Mouse (Mus musculus) midbrain, embryonic 16.5 days (tissue): Measurements from ENCODE around the gene Ccl26. TPM values are rescaled to one million over a fixed set of nuclear protein-coding genes. Genes with fewer than 3 reads are reported as not detected.

Experiments
- ATAC-seq: fragments of 200-750 bp; cut with Nextera tagmentation; 2 replicates; pipeline ENCODE4 v1.8.0; 2017; ENCODE audit warnings: moderate TSS enrichment
- H3K27ac ChIP-seq: fragments of 300-500 bp; sonication (generic); 2 replicates; pipeline ENCODE4 v1.5.1; 2014; ENCODE audit warnings: mild to moderate bottlenecking, low read length, mixed read lengths
- H3K27me3 ChIP-seq: fragments of 300-500 bp; sonication (generic); 2 replicates; pipeline ENCODE4 v1.6.1; 2014; ENCODE audit warnings: low read depth, low read length, mixed read lengths; ENCODE audit not compliant: control insufficient read depth, insufficient read depth
- H3K36me3 ChIP-seq: fragments of 300-500 bp; sonication (generic); 2 replicates; pipeline ENCODE4 v1.6.1; 2014; ENCODE audit warnings: mild to moderate bottlenecking, low read length, moderate library complexity, mixed read lengths; ENCODE audit not compliant: control insufficient read depth, insufficient read depth
- H3K4me1 ChIP-seq: fragments of 300-500 bp; sonication (generic); 2 replicates; pipeline ENCODE4 v1.6.1; 2014; ENCODE audit warnings: mild to moderate bottlenecking, low read length, mixed read lengths; ENCODE audit not compliant: control insufficient read depth, insufficient read depth
- H3K4me2 ChIP-seq: fragments of 300-500 bp; sonication (generic); 2 replicates; pipeline ENCODE4 v1.6.1; 2014; ENCODE audit warnings: mild to moderate bottlenecking, low read length, mixed read lengths
- H3K4me3 ChIP-seq: fragments of 300-500 bp; sonication (generic); 2 replicates; pipeline ENCODE4 v1.5.1; 2014; ENCODE audit warnings: low read depth, mild to moderate bottlenecking, low read length, moderate library complexity, mixed read lengths
- H3K9ac ChIP-seq: fragments of 300-500 bp; sonication (generic); 2 replicates; pipeline ENCODE4 v1.6.1; 2014; ENCODE audit warnings: low read depth, low read length, mixed read lengths
- H3K9me3 ChIP-seq: fragments of 300-500 bp; sonication (generic); replicated peaks from 2 replicates; pipeline ENCODE4 v1.6.1; 2014; ENCODE audit warnings: mild to moderate bottlenecking, low read length, mixed read lengths; ENCODE audit not compliant: control insufficient read depth, poor library complexity, severe bottlenecking
- WGBS: fragments of 180-500 bp; shearing (Covaris S2); extraction: QIAGEN DNeasy Blood & Tissue Kit; methylation state at CpG from one replicate; pipeline ENCODE4 v1.1.7; 2014; 5-methylcytosine and 5-hydroxymethylcytosine counted together
- polyA plus RNA-seq: library from polyadenylated mRNA; unstranded; fragments of >200 nt; fragmentation: Nextera tagmentation; extraction: Ambion mirVana; gene quantifications from 2 replicates; pipeline ENCODE4 v1.2.1, GENCODE M21; 2015

The Ccl26 gene
- polyA plus RNA-seq, 1 experiment from 2014 or later, result not detected

- H3K9ac ChIP-seq, result no peak overlapping the region
- no peak overlapping the region for H3K27ac ChIP-seq
- H3K9me3 ChIP-seq, result no peaks in the 10 kb centered on the region
- WGBS, result 27% methylated on average over 3 of the region's 3 CpGs
- no peaks in the 10 kb centered on the region for H3K27me3 ChIP-seq
- ATAC-seq, result no peak
- H3K4me1 ChIP-seq, result no peaks in the 10 kb centered on the region
- H3K36me3 ChIP-seq, result no peaks in the 10 kb centered on the region
- H3K4me3 ChIP-seq, result no peak overlapping the region
- no peak overlapping the region for H3K4me2 ChIP-seq
Measured at GRCm38 (mm10) chr5:135550910-135551309, 12.5 kb downstream of the Ccl26 start.

- Histone ChIP-seq H3K27me3 (no peaks in the 10 kb centered on the region), H3K4me1 (peaks cover 7% of the 10 kb centered on the region), H3K4me2 (no peak overlapping the region), H3K36me3 (no peaks in the 10 kb centered on the region), H3K27ac (no peak overlapping the region), H3K9ac (no peak overlapping the region), H3K4me3 (no peak overlapping the region), H3K9me3 (no peaks in the 10 kb centered on the region)
- ATAC-seq, result no peak
- WGBS, result 93% methylated on average over 2 of the region's 2 CpGs
Measured at GRCm38 (mm10) chr5:135547990-135548389, 15.4 kb downstream of the Ccl26 start.

- Histone ChIP-seq H3K27me3 (no peaks in the 10 kb centered on the region), H3K9me3 (no peaks in the 10 kb centered on the region), H3K4me3 (peak within 1 kb of the TSS; percentile 78), H3K27ac (peak within 1 kb of the TSS; percentile 47; the same call in 1 of the 2 replicates), H3K9ac (peak within 1 kb of the TSS; percentile 80), H3K4me2 (peak within 1 kb of the TSS; percentile 98), H3K4me1 (peaks cover 7% of the 10 kb centered on the region), H3K36me3 (no peaks in the 10 kb centered on the region)
- under 1% methylated on average over 46 of the region's 46 CpGs for WGBS
- peak; percentile 100 for ATAC-seq
Measured at GRCm38 (mm10) chr5:135544865-135545797, 18.2 kb downstream of the Ccl26 start, which contains the start of gene Hip1. Gene Hip1 (minus strand): TSS chr5:135545120.

GRCm38 (mm10) chr5:135544032-135544558 is 19.3 kb downstream of the Ccl26 start:
- no peak for ATAC-seq
- peaks cover 7% of the 10 kb centered on the region for H3K4me1 ChIP-seq

GRCm38 (mm10) chr5:135537794-135538214 is 25.6 kb downstream of the Ccl26 start:
- H3K4me3 ChIP-seq, result no peak overlapping the region
- no peaks in the 10 kb centered on the region for H3K9me3 ChIP-seq
- no peaks in the 10 kb centered on the region for H3K36me3 ChIP-seq
- H3K27me3 ChIP-seq, result no peaks in the 10 kb centered on the region
- WGBS, result 88% methylated on average over 10 of the region's 10 CpGs
- H3K4me2 ChIP-seq, result no peak overlapping the region
- no peak for ATAC-seq
- H3K4me1 ChIP-seq, result no peaks in the 10 kb centered on the region
- no peak overlapping the region for H3K9ac ChIP-seq
- H3K27ac ChIP-seq, result no peak overlapping the region

More at GRCm38 (mm10) chr5:135544032-135544558, 19.3 kb downstream of the Ccl26 start:
- Histone ChIP-seq H3K9ac (peak overlapping the region; percentile 80), H3K36me3 (no peaks in the 10 kb centered on the region), H3K4me2 (peak overlapping the region; percentile 98), H3K27ac (no peak overlapping the region), H3K4me3 (peak overlapping the region; percentile 78), H3K9me3 (no peaks in the 10 kb centered on the region), H3K27me3 (no peaks in the 10 kb centered on the region)
- 3% methylated on average over 15 of the region's 15 CpGs for WGBS

GRCm38 (mm10) chr5:135537326-135537725 is 26.0 kb downstream of the Ccl26 start:
- WGBS, result 83% methylated on average over 4 of the region's 4 CpGs
- H3K27ac ChIP-seq, result no peak overlapping the region
- H3K4me3 ChIP-seq, result no peak overlapping the region
- no peaks in the 10 kb centered on the region for H3K9me3 ChIP-seq
- H3K27me3 ChIP-seq, result no peaks in the 10 kb centered on the region
- no peak for ATAC-seq
- H3K4me1 ChIP-seq, result no peaks in the 10 kb centered on the region
- H3K36me3 ChIP-seq, result no peaks in the 10 kb centered on the region
- H3K9ac ChIP-seq, result no peak overlapping the region
- H3K4me2 ChIP-seq, result no peak overlapping the region

GRCm38 (mm10) chr5:135535867-135536266 is 27.5 kb downstream of the Ccl26 start:
- no peaks in the 10 kb centered on the region for H3K27me3 ChIP-seq
- no peak overlapping the region for H3K27ac ChIP-seq
- H3K4me2 ChIP-seq, result no peak overlapping the region
- H3K9me3 ChIP-seq, result no peaks in the 10 kb centered on the region
- H3K9ac ChIP-seq, result no peak overlapping the region
- H3K4me3 ChIP-seq, result no peak overlapping the region
- H3K36me3 ChIP-seq, result no peaks in the 10 kb centered on the region
- H3K4me1 ChIP-seq, result no peaks in the 10 kb centered on the region
- no peak for ATAC-seq

- Histone ChIP-seq H3K27ac (no peak overlapping the region), H3K27me3 (no peaks in the 10 kb centered on the region), H3K4me1 (no peaks in the 10 kb centered on the region), H3K9me3 (no peaks in the 10 kb centered on the region), H3K9ac (no peak overlapping the region), H3K4me2 (no peak overlapping the region), H3K36me3 (no peaks in the 10 kb centered on the region), H3K4me3 (no peak overlapping the region)
- ATAC-seq, result no peak
- 88% methylated on average over 10 of the region's 10 CpGs for WGBS
Measured at GRCm38 (mm10) chr5:135533431-135533830, 29.9 kb downstream of the Ccl26 start.

GRCm38 (mm10) chr5:135531306-135531845 is 32.0 kb downstream of the Ccl26 start:
- H3K4me2 ChIP-seq, result no peak overlapping the region
- no peak overlapping the region for H3K4me3 ChIP-seq
- no peak overlapping the region for H3K27ac ChIP-seq
- ATAC-seq, result no peak
- no peaks in the 10 kb centered on the region for H3K36me3 ChIP-seq
- H3K9ac ChIP-seq, result no peak overlapping the region
- no peaks in the 10 kb centered on the region for H3K27me3 ChIP-seq
- H3K4me1 ChIP-seq, result no peaks in the 10 kb centered on the region
- 88% methylated on average over 11 of the region's 11 CpGs for WGBS
- H3K9me3 ChIP-seq, result no peaks in the 10 kb centered on the region
